Mouse (Mus musculus): ENCODE data around the gene Platr17. TPM values are rescaled to one million over a fixed set of nuclear protein-coding genes. Genes with fewer than 3 reads are reported as not detected.
"Not testable (repeated sequence)": the region's sequence is repeated elsewhere in the genome, so short reads cannot be mapped to it uniquely, and the experiment has no call there.

Platr17 gene
- polyA plus RNA-seq, 1 experiment from 2014 or later, result 0.21 TPM

DNA sequence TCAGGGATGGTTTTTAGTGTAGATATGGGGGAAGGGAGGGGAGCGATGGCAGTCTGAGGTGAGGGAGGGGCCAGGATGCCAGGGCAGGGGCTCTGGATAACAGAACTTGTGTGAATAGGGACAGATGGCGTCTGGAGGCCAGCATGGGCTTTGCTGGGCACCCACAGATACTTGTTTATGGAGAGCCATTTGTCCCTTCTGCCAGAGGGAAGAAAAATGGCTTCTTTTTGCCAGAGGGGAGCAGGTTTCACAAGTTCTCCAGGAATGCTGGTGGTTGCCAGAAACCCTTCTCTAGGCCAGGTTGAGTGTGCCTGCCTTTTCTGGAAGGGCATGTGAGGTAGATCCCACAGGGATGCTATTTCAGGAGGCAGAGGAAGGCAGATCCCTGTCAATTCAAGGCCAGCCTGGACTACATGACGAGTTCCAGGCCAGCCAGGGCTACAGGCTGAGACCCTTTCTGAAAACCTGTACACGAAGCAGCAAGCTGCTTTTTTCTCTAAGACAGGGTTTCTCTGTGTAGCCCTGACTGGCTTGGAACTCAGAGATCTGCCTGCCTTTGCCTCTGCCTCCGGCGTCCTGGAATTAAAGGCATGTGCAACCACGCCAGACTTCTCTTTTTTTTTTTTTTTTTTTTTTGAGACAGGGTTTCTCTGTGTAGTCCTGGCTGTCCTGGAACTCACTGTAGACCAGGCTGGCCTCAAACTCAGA lies 4.5 kb upstream of the Platr17 start:
- H3K27me3 ChIP-seq (ENCODE audit: control insufficient read depth, insufficient read depth, low read depth, low read length), result no peaks in the 10 kb centered on the region
- no peak overlapping the region for H3K4me3 ChIP-seq (ENCODE audit: low read depth, low read length)
- peak; percentile 16; the same call in 1 of the 2 replicates for ATAC-seq (ENCODE audit: low read depth)
- no peaks in the 10 kb centered on the region for H3K36me3 ChIP-seq (ENCODE audit: control insufficient read depth, insufficient read depth)
- H3K9me3 ChIP-seq (replicated peaks; ENCODE audit: control insufficient read depth, low read length), result no peaks in the 10 kb centered on the region
- no peak overlapping the region for H3K4me2 ChIP-seq (ENCODE audit: low read depth, low read length)
- H3K27ac ChIP-seq (ENCODE audit: low read length), result peak overlapping the region; percentile 82
- peaks cover 50% of the 10 kb centered on the region for H3K4me1 ChIP-seq (ENCODE audit: control insufficient read depth, low read depth, low read length)
- WGBS (ENCODE audit: insufficient replicate concordance), result 47% methylated on average over 7 of the region's 7 CpGs
- H3K9ac ChIP-seq (ENCODE audit: low read depth, low read length), result peak overlapping the region; percentile 13; the same call in 1 of the 2 replicates

DNA sequence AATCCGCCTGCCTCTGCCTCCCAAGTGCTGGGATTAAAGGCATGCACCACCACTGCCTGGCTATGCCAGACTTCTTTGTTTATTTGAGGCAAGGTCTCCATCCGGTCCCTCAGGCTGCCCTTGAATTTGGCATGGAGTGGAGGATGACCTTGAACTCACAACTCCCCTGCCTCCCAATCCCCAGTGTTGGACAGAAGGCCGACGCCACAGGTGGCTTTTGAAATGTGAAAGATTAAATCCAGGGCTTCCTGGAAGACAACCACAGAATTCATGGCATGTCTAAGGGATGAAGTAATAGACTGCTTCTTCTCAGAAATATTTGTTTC lies 4.0 kb upstream of the Platr17 start:
- 83% methylated on average over 4 of the region's 4 CpGs for whole genome bisulfite sequencing (ENCODE audit: insufficient replicate concordance)
- H3K9me3 ChIP-seq (replicated peaks; ENCODE audit: control insufficient read depth, low read length), result no peaks in the 10 kb centered on the region
- no peak overlapping the region for H3K4me3 ChIP-seq (ENCODE audit: low read depth, low read length)
- no peak overlapping the region for H3K27ac ChIP-seq (ENCODE audit: low read length)
- no peak overlapping the region for H3K4me2 ChIP-seq (ENCODE audit: low read depth, low read length)
- ATAC-seq (ENCODE audit: low read depth), result no peak
- H3K9ac ChIP-seq (ENCODE audit: low read depth, low read length), result no peak overlapping the region
- H3K4me1 ChIP-seq (ENCODE audit: control insufficient read depth, low read depth, low read length), result peaks cover 50% of the 10 kb centered on the region
- no peaks in the 10 kb centered on the region for H3K27me3 ChIP-seq (ENCODE audit: control insufficient read depth, insufficient read depth, low read depth, low read length)
- H3K36me3 ChIP-seq (ENCODE audit: control insufficient read depth, insufficient read depth), result no peaks in the 10 kb centered on the region

DNA sequence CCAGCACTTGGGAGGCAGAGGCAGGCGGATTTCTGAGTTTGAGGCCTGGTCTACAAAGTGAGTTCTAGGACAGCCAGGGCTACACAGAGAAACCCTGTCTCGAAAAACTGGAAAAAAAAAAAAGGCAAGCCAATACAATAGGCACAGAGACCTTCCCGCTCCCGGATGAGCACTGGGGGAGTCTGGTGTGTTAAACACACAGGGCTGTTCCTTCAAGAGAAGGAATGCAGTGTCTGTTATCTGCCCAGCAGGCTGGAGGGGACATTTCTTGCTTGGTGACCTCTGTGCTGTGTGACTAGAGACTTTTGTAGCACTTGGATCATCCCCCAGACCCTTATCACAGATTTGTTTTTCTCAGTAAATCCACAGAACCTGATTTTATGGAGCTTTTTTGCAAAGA lies 3.3 kb upstream of the Platr17 start:
- H3K9ac ChIP-seq (ENCODE audit: low read depth, low read length), result no peak overlapping the region
- H3K36me3 ChIP-seq (ENCODE audit: control insufficient read depth, insufficient read depth), result no peaks in the 10 kb centered on the region
- ATAC-seq (ENCODE audit: low read depth), result no peak
- no peak overlapping the region for H3K4me3 ChIP-seq (ENCODE audit: low read depth, low read length)
- WGBS (ENCODE audit: insufficient replicate concordance), result 62% methylated on average over 4 of the region's 4 CpGs
- peak overlapping the region; percentile 52; the same call in 1 of the 2 replicates for H3K27ac ChIP-seq (ENCODE audit: low read length)
- no peaks in the 10 kb centered on the region for H3K27me3 ChIP-seq (ENCODE audit: control insufficient read depth, insufficient read depth, low read depth, low read length)
- no peak overlapping the region for H3K4me2 ChIP-seq (ENCODE audit: low read depth, low read length)
- H3K4me1 ChIP-seq (ENCODE audit: control insufficient read depth, low read depth, low read length), result peaks cover 50% of the 10 kb centered on the region
- no peaks in the 10 kb centered on the region for H3K9me3 ChIP-seq (replicated peaks; ENCODE audit: control insufficient read depth, low read length)

GRCm38 (mm10) chr17:33902079-33902478 lies 2.9 kb upstream of the Platr17 start:
- Histone ChIP-seq H3K9me3 (replicated peaks; ENCODE audit: control insufficient read depth, low read length) (no peaks in the 10 kb centered on the region), H3K27me3 (ENCODE audit: control insufficient read depth, insufficient read depth, low read depth, low read length) (no peaks in the 10 kb centered on the region), H3K36me3 (ENCODE audit: control insufficient read depth, insufficient read depth) (no peaks in the 10 kb centered on the region), H3K4me3 (ENCODE audit: low read depth, low read length) (no peak overlapping the region), H3K4me1 (ENCODE audit: control insufficient read depth, low read depth, low read length) (peaks cover 50% of the 10 kb centered on the region), H3K27ac (ENCODE audit: low read length) (peak overlapping the region; percentile 59), H3K9ac (ENCODE audit: low read depth, low read length) (no peak overlapping the region), H3K4me2 (ENCODE audit: low read depth, low read length) (0 out of 2 replicates have a peak overlapping the region, but pooled peaks have one; percentile 19)
- 61% methylated on average over 4 of the region's 4 CpGs for WGBS (ENCODE audit: insufficient replicate concordance)
- no peak for ATAC-seq (ENCODE audit: low read depth)

- no peaks in the 10 kb centered on the region for H3K27me3 ChIP-seq (ENCODE audit: control insufficient read depth, insufficient read depth, low read depth, low read length)
- 21% methylated on average over 7 of the region's 7 CpGs for WGBS (ENCODE audit: insufficient replicate concordance)
- H3K27ac ChIP-seq (ENCODE audit: low read length), result peak overlapping the region; percentile 59
- no peak overlapping the region for H3K4me3 ChIP-seq (ENCODE audit: low read depth, low read length)
- H3K9ac ChIP-seq (ENCODE audit: low read depth, low read length), result no peak overlapping the region
- 0 out of 2 replicates have a peak overlapping the region, but pooled peaks have one; percentile 19 for H3K4me2 ChIP-seq (ENCODE audit: low read depth, low read length)
- no peak for ATAC-seq (ENCODE audit: low read depth)
- H3K4me1 ChIP-seq (ENCODE audit: control insufficient read depth, low read depth, low read length), result peaks cover 46% of the 10 kb centered on the region
- no peaks in the 10 kb centered on the region for H3K9me3 ChIP-seq (replicated peaks; ENCODE audit: control insufficient read depth, low read length)
- no peaks in the 10 kb centered on the region for H3K36me3 ChIP-seq (ENCODE audit: control insufficient read depth, insufficient read depth)
These were observed 2.4 kb upstream of the Platr17 start for GRCm38 (mm10) chr17:33902491-33902890.

DNA sequence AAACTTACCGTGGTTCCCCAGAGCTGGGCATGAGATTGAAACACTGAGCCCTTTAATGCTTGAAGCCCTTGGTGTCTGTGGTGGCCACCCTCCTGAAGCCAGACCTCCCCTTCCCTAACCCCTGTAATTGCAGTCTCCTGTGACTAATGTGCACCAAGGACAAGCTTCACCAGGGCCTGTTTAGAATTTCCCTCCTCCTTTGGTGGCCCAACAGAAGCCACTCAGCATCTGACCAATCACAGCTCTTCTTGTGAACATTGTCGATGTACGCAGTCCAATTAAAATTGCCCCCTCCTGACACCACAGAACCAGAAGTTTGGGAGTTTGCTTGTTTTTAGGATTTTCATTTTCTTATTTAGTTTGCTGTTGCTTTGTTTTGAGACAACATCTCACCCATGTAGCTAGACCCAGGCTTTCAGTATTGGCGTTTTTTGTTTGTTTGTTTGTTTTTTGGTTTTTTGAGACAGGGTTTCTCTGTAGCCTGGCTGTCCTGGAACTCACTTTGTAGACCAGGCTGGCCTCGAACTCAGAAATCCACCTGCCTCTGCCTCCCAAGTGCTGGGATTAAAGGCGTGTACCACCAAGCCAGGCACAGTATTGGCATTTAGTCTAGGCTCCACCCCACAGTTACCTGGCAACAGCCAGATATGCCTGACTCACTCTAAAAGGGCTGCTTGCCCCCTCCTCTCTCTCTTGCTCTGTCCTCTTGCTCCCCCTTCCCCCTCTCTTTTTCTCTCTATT lies 854 bp upstream of the Platr17 start:
- H3K4me3 ChIP-seq (ENCODE audit: low read depth, low read length); H3K4me2 ChIP-seq (ENCODE audit: low read depth, low read length); H3K27ac ChIP-seq (ENCODE audit: low read length); H3K9ac ChIP-seq (ENCODE audit: low read depth, low read length); ATAC-seq (ENCODE audit: low read depth); H3K27me3 ChIP-seq (ENCODE audit: control insufficient read depth, insufficient read depth, low read depth, low read length); H3K9me3 ChIP-seq (replicated peaks; ENCODE audit: control insufficient read depth, low read length); H3K36me3 ChIP-seq (ENCODE audit: control insufficient read depth, insufficient read depth): not testable (repeated sequence)
- 68% methylated on average over 6 of the region's 6 CpGs for WGBS (ENCODE audit: insufficient replicate concordance)
- H3K4me1 ChIP-seq (ENCODE audit: control insufficient read depth, low read depth, low read length), result peaks cover 43% of the 10 kb centered on the region

GRCm38 (mm10) chr17:33908331-33909076 lies 3.6 kb downstream of the Platr17 start:
- Histone ChIP-seq H3K36me3 (ENCODE audit: control insufficient read depth, insufficient read depth) (peaks cover 20% of the 10 kb centered on the region), H3K27me3 (ENCODE audit: control insufficient read depth, insufficient read depth, low read depth, low read length) (no peaks in the 10 kb centered on the region), H3K27ac (ENCODE audit: low read length) (peak overlapping the region; percentile 94), H3K4me1 (ENCODE audit: control insufficient read depth, low read depth, low read length) (peaks cover 18% of the 10 kb centered on the region), H3K9me3 (replicated peaks; ENCODE audit: control insufficient read depth, low read length) (no peaks in the 10 kb centered on the region), H3K4me3 (ENCODE audit: low read depth, low read length) (peak overlapping the region; percentile 89), H3K9ac (ENCODE audit: low read depth, low read length) (peak overlapping the region; percentile 93), H3K4me2 (ENCODE audit: low read depth, low read length) (peak overlapping the region; percentile 95)
- peak; percentile 30 for ATAC-seq (ENCODE audit: low read depth)
- under 1% methylated on average over 42 of the region's 44 CpGs for WGBS (ENCODE audit: insufficient replicate concordance)

GRCm38 (mm10) chr17:33909077-33909868 lies 4.3 kb downstream of the Platr17 start, which contains the start of gene Daxx:
TSS of gene Daxx (plus strand) at chr17:33909414.
- under 1% methylated on average over 68 of the region's 68 CpGs for WGBS (ENCODE audit: insufficient replicate concordance)
- H3K9ac ChIP-seq (ENCODE audit: low read depth, low read length), result peak within 1 kb of the TSS; percentile 93
- peak; percentile 97 for ATAC-seq (ENCODE audit: low read depth)
- no peaks in the 10 kb centered on the region for H3K9me3 ChIP-seq (replicated peaks; ENCODE audit: control insufficient read depth, low read length)
- peak within 1 kb of the TSS; percentile 89 for H3K4me3 ChIP-seq (ENCODE audit: low read depth, low read length)
- H3K27ac ChIP-seq (ENCODE audit: low read length), result peak within 1 kb of the TSS; percentile 94
- peaks cover 21% of the 10 kb centered on the region for H3K4me1 ChIP-seq (ENCODE audit: control insufficient read depth, low read depth, low read length)
- no peaks in the 10 kb centered on the region for H3K27me3 ChIP-seq (ENCODE audit: control insufficient read depth, insufficient read depth, low read depth, low read length)
- peak within 1 kb of the TSS; percentile 95 for H3K4me2 ChIP-seq (ENCODE audit: low read depth, low read length)
- H3K36me3 ChIP-seq (ENCODE audit: control insufficient read depth, insufficient read depth), result peaks cover 28% of the 10 kb centered on the region

Data from liver, embryonic 16.5 days (tissue).